Mouse (Mus musculus) telencephalon, adult 2 months (tissue): ENCODE measurements around the gene Zbed4.
"Not testable (repeated sequence)": the region's sequence is repeated elsewhere in the genome, so short reads cannot be mapped to it uniquely, and the experiment has no call there.

Experiments used
- DNase-seq: peaks from one replicate; pipeline ENCODE4 v3.0.0-alpha.2; 2011; ENCODE audit warnings: low read depth, low spot score

The Zbed4 gene

GRCm38 (mm10) chr15:88810369-88810768, 58.9 kb downstream of the Zbed4 start:
- no peak for DNase-seq

GRCm38 (mm10) chr15:88813262-88813661, 61.8 kb downstream of the Zbed4 start:
- no peak for DNase-seq

GRCm38 (mm10) chr15:88813873-88814272, 62.4 kb downstream of the Zbed4 start:
- DNase-seq, result not testable (repeated sequence)

- no peak for DNase-seq
These were observed 63.1 kb downstream of the Zbed4 start for GRCm38 (mm10) chr15:88814411-88815047.

- no peak for DNase-seq
These were observed 63.8 kb downstream of the Zbed4 start for GRCm38 (mm10) chr15:88815196-88815700.

GRCm38 (mm10) chr15:88819026-88819905, 67.8 kb downstream of the Zbed4 start, which contains the start of the genes Alg12 and Creld2:
Alg12 (minus strand) TSS chr15:88819318.
Creld2 (plus strand) TSS chr15:88819646.
- peak; percentile 99 for DNase-seq

GRCm38 (mm10) chr15:88819906-88820303, 68.4 kb downstream of the Zbed4 start:
- DNase-seq, result no peak

- no peak for DNase-seq
These were observed 69.9 kb downstream of the Zbed4 start for GRCm38 (mm10) chr15:88821403-88821802.

GRCm38 (mm10) chr15:88822513-88822912, 71.1 kb downstream of the Zbed4 start:
- DNase-seq, result no peak

- no peak for DNase-seq
These were observed 71.9 kb downstream of the Zbed4 start for GRCm38 (mm10) chr15:88823376-88823775.

- no peak for DNase-seq
These were observed 76.0 kb downstream of the Zbed4 start for GRCm38 (mm10) chr15:88827466-88827865.

- no peak for DNase-seq
These were observed 76.7 kb downstream of the Zbed4 start for GRCm38 (mm10) chr15:88827991-88828799.

GRCm38 (mm10) chr15:88828800-88829705, 77.6 kb downstream of the Zbed4 start:
- DNase-seq, result peak; percentile 59

- no peak for DNase-seq
These were observed 78.5 kb downstream of the Zbed4 start for GRCm38 (mm10) chr15:88829791-88830440.

- no peak for DNase-seq
These were observed 79.2 kb downstream of the Zbed4 start for GRCm38 (mm10) chr15:88830696-88831095.

- no peak for DNase-seq
These were observed 80.0 kb downstream of the Zbed4 start for GRCm38 (mm10) chr15:88831482-88831881.

GRCm38 (mm10) chr15:88832536-88832935, 81.1 kb downstream of the Zbed4 start:
- no peak for DNase-seq
